Mouse (Mus musculus) spleen, adult 2 months (tissue): ENCODE data around the gene Ssx2ip.

Experiments
- CTCF ChIP-seq: fragments of 200-500 bp; IDR thresholded peaks from 2 replicates; pipeline ENCODE4 v1.5.1; 2011; ENCODE audit warnings: mild to moderate bottlenecking, inconsistent platforms; ENCODE audit not compliant: insufficient read depth, insufficient read length, insufficient replicate concordance; ENCODE audit errors: extremely low read depth
- POLR2A ChIP-seq: fragments of 200-500 bp; IDR thresholded peaks from 2 replicates; pipeline ENCODE4 v1.6.1; 2011; ENCODE audit warnings: low read depth, low read length, inconsistent platforms

DNA sequence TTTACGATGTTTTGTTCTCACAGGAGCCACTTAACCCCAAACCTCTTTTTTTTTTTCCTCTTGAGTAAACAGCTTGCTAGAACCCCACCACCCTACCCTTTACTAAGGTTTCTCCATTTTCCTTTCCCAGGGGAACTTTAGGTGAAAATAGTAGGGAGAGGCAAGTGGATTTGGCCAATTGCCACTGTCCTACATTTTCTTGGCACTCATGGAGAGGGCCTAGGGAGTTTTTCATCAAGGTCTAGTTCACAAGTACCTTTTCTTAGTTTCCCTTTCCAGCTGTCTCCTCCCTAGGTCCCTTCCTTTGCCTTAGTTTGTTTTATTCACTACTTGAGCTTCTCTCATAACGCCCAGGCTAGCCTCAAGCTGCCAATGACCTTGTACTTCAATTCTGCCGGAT is 672 bp upstream of the Ssx2ip start:
- TF ChIP-seq CTCF (no peak), POLR2A (no peak)
